Mouse (Mus musculus): ENCODE data around the gene Platr25. TPM values are rescaled to one million over a fixed set of nuclear protein-coding genes. Genes with fewer than 3 reads are reported as not detected.
"Not testable (repeated sequence)": the region's sequence is repeated elsewhere in the genome, so short reads cannot be mapped to it uniquely, and the experiment has no call there.

Platr25 gene
- total and polyA plus RNA-seq, 3 experiments: 0.49 TPM; not detected in 2

DNA sequence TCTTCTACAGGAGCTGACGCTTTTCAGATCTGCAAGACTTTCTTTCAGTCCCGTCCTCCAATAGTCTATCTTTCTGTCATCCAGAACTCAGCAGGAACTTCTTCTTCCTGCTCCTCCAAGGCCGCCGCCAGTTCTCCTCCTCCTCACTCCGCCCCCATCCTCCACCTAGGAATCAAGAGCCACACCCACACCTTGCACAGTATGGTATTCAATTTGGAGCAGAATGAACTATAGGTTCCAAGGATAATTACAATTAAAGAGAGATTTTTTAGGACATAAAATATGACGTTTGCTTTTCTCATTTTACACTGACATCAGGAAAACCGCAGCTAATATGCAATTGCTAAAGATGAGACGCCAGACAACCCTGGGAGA, 107.2 kb downstream of the Platr25 start:
- no peaks in the 10 kb centered on the region for H3K4me1 ChIP-seq (ENCODE audit: insufficient read depth, low read depth, low read length)
- ATAC-seq (ENCODE audit: extremely low read depth, insufficient number of reproducible peaks, low FRiP score, poor library complexity, severe bottlenecking): no peak
- no peak for DNase-seq (ENCODE audit: low spot score)
- no peak overlapping the region for H3K4me3 ChIP-seq (ENCODE audit: low read depth, low read length)
- TF ChIP-seq TAL1 (conservative IDR thresholded peaks at IDR 0.05; ENCODE audit: low read depth, low read length) (no peak), GATA1 (IDR thresholded peaks at IDR 0.05; ENCODE audit: borderline replicate concordance, low read length) (no peak)
- H3K36me3 ChIP-seq (replicated peaks): no peaks in the 10 kb centered on the region
- H3K9me3 ChIP-seq (replicated peaks): peaks cover 9% of the 10 kb centered on the region; the same call in 1 of the 2 replicates
- H3K27me3 ChIP-seq (ENCODE audit: insufficient read depth, low read length): no peaks in the 10 kb centered on the region

DNA sequence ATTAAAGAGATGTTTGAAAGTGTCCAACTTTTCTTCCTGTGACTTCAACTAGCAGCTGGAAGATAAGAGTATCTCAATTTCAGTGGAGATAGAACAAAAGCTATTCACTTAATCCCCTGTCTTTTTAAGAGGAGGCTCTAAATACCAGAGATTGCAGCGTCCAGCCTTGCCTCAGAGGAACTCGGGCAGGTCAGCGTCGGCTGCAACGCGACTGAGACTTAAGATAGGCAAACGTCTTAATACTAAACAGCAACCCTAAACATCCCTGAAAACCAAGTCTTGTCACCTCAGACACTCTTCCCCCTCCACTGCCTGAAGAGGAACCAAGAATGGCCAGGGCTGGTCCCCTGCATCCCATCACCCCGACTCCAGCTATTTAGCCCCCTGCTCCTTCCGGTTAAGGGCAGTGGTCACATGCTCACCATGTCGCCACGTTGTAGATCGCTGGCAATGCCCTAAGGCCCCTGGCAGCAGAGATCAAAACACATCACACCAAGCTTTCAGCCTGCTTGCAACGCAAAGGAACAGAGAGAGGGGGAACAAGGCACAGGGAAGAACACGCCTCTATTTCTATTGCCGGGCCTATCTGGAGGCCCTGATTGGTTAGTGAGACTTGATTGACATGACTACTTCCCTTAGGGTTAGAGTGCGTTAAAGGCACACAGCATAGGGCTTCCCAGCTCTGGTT, 107.7 kb downstream of the Platr25 start:
- not testable (repeated sequence) for H3K4me1 ChIP-seq (ENCODE audit: insufficient read depth, low read depth, low read length); H3K27me3 ChIP-seq (ENCODE audit: insufficient read depth, low read length); H3K9me3 ChIP-seq (replicated peaks); H3K36me3 ChIP-seq (replicated peaks); DNase-seq (ENCODE audit: low spot score); ATAC-seq (ENCODE audit: extremely low read depth, insufficient number of reproducible peaks, low FRiP score, poor library complexity, severe bottlenecking)
- H3K4me3 ChIP-seq (ENCODE audit: low read depth, low read length): peak overlapping the region; percentile 50; the same call in 1 of the 2 replicates

DNA sequence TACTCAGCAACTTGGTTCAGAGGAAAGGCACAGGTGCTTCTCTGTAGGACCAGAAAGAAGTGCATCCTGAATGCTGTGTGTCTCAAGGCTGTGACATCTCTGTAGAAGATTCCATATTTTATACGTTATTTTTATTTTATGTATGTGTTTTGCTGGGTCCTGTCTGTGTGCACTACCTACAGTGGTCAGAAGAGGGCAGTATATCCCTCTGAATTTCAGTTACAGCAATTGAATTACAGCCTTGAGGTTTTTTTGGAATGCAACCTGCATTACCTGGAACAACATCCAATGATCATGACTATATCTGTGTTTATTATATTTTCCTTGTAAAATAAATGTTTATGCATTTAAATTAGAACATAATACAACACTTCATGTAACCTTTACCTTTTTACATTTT, 133.4 kb downstream of the Platr25 start:
- not testable (repeated sequence) for ATAC-seq (ENCODE audit: extremely low read depth, insufficient number of reproducible peaks, low FRiP score, poor library complexity, severe bottlenecking); DNase-seq (ENCODE audit: low spot score); H3K9me3 ChIP-seq (replicated peaks); H3K4me1 ChIP-seq (ENCODE audit: insufficient read depth, low read depth, low read length); H3K36me3 ChIP-seq (replicated peaks); H3K4me3 ChIP-seq (ENCODE audit: low read depth, low read length); H3K27me3 ChIP-seq (ENCODE audit: insufficient read depth, low read length)
- TF ChIP-seq CTCF (IDR thresholded peaks at IDR 0.05; ENCODE audit: low read depth, low read length): peak; percentile 32; the same call in 1 of the 2 replicates

DNA sequence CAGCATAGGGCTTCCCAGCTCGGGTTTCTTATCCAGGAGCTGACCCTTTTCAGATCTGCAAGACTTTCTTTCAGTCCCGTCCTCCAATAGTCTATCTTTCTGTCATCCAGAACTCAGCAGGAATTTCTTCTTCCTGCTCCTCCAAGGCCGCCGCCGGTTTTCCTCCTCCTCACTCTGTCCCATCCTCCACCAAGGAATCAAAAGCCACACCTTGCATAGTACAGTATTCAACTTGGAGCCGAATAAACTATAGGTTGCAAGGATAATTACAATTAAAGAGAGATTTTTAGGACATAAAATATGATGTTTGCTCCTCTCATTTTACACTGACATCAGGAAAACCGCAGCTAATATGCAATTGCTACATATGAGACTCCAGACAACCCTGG, 136.2 kb downstream of the Platr25 start:
- H3K27me3 ChIP-seq (ENCODE audit: insufficient read depth, low read length); H3K36me3 ChIP-seq (replicated peaks); DNase-seq (ENCODE audit: low spot score); H3K9me3 ChIP-seq (replicated peaks); H3K4me1 ChIP-seq (ENCODE audit: insufficient read depth, low read depth, low read length); ATAC-seq (ENCODE audit: extremely low read depth, insufficient number of reproducible peaks, low FRiP score, poor library complexity, severe bottlenecking); H3K4me3 ChIP-seq (ENCODE audit: low read depth, low read length): not testable (repeated sequence)

DNA sequence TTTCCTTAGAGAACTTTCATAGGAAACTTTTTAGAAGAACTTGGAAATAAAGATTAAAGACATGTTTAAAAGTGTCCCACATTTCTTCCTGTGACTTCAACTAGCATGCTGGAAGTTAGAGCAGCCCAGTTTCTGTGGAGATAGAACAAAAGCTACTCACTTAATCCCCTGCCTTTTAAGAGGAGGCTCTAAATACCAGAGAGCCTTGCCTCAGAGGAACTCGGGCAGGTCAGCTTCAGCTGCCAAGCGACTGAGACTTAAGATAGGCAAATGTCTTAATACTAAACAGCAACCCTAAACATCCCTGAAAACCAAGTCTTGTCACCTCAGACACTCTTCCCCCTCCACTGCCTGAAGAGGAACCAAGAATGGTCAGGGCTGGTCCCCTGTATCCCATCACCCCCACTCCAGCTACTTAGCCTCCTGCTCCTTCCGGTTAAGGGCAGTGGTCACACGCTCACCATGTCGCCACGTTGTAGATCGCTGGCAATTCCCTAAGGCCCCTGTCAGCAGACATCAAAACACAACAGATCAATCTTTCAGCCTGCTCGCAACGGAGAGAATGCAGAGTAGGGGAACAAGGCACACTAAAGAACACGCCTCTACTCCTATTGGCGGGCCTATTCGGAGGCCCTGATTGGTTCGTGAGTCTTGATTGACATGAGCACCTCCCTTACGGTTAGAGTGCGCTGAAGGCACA, 136.8 kb downstream of the Platr25 start, which contains the start of gene 6720489N17Rik:
Gene 6720489N17Rik (minus strand): TSS at position 606 of the 700 bp plus-strand sequence.
- not testable (repeated sequence) for H3K4me1 ChIP-seq (ENCODE audit: insufficient read depth, low read depth, low read length); ATAC-seq (ENCODE audit: extremely low read depth, insufficient number of reproducible peaks, low FRiP score, poor library complexity, severe bottlenecking); H3K9me3 ChIP-seq (replicated peaks); H3K36me3 ChIP-seq (replicated peaks); H3K4me3 ChIP-seq (ENCODE audit: low read depth, low read length); DNase-seq (ENCODE audit: low spot score); H3K27me3 ChIP-seq (ENCODE audit: insufficient read depth, low read length)

Other genes starting within 250 kb of the Platr25 start
- gene Zfp935, start 202.2 kb downstream of the Platr25 start, total RNA-seq (2014; fragmentation: Nextera tagmentation): 1.3 and 6.5 TPM in 2 replicates
- 0.06 TPM in 1 of 2 replicates, not detected in the other for gene Zfp935, start 202.2 kb downstream of the Platr25 start, total RNA-seq (2017)
- 0.29 TPM in 1 of 2 replicates, not detected in the other for gene Zfp935, start 202.2 kb downstream of the Platr25 start, polyA plus RNA-seq (2012)
- gene Zfp934, start 189.5 kb downstream of the Platr25 start, total RNA-seq (2014; fragmentation: Nextera tagmentation): 12.3 and 16.4 TPM in 2 replicates
- 4.8 and 8.1 TPM in 2 replicates for gene Zfp934, start 189.5 kb downstream of the Platr25 start, total RNA-seq (2017)
- 0.14 and 0.28 TPM in 2 replicates for gene Zfp934, start 189.5 kb downstream of the Platr25 start, polyA plus RNA-seq (2012)
- not detected in 2 replicates for gene 6720489N17Rik, start 136.5 kb downstream of the Platr25 start, total RNA-seq (2014; fragmentation: Nextera tagmentation)
- gene 6720489N17Rik, start 136.5 kb downstream of the Platr25 start, total RNA-seq (2017): 0.05 TPM in 1 of 2 replicates, not detected in the other
- not detected in 2 replicates for gene 6720489N17Rik, start 136.5 kb downstream of the Platr25 start, polyA plus RNA-seq (2012)
- gene Gm5141, start 25.1 kb upstream of the Platr25 start, total RNA-seq (2014; fragmentation: Nextera tagmentation): not detected in 2 replicates
- gene Gm5141, start 25.1 kb upstream of the Platr25 start, total RNA-seq (2017): 0.06 and 0.11 TPM in 2 replicates
- not detected in 2 replicates for gene Gm5141, start 25.1 kb upstream of the Platr25 start, polyA plus RNA-seq (2012)
- not detected in 2 replicates for gene Fbp2, start 97.7 kb upstream of the Platr25 start, total RNA-seq (2014; fragmentation: Nextera tagmentation)
- gene Fbp2, start 97.7 kb upstream of the Platr25 start, total RNA-seq (2017): not detected in 2 replicates
- not detected in 2 replicates for gene Fbp2, start 97.7 kb upstream of the Platr25 start, polyA plus RNA-seq (2012)
- gene Fbp1, start 127.6 kb upstream of the Platr25 start, total RNA-seq (2014; fragmentation: Nextera tagmentation): not detected in 2 replicates
- not detected in 2 replicates for gene Fbp1, start 127.6 kb upstream of the Platr25 start, total RNA-seq (2017)
- gene Fbp1, start 127.6 kb upstream of the Platr25 start, polyA plus RNA-seq (2012): not detected in 2 replicates
- 10.1 and 14.7 TPM in 2 replicates for gene 2010111I01Rik, start 204.2 kb upstream of the Platr25 start, total RNA-seq (2014; fragmentation: Nextera tagmentation)
- gene 2010111I01Rik, start 204.2 kb upstream of the Platr25 start, total RNA-seq (2017): 57.2 and 59.1 TPM in 2 replicates
- 22.2 and 32.2 TPM in 2 replicates for gene 2010111I01Rik, start 204.2 kb upstream of the Platr25 start, polyA plus RNA-seq (2012)